Mouse (Mus musculus): ENCODE results near the gene Ccdc173.
"Not testable (repeated sequence)": the region's sequence is repeated elsewhere in the genome, so short reads cannot be mapped to it uniquely, and the experiment has no call there.

The Ccdc173 gene

DNA sequence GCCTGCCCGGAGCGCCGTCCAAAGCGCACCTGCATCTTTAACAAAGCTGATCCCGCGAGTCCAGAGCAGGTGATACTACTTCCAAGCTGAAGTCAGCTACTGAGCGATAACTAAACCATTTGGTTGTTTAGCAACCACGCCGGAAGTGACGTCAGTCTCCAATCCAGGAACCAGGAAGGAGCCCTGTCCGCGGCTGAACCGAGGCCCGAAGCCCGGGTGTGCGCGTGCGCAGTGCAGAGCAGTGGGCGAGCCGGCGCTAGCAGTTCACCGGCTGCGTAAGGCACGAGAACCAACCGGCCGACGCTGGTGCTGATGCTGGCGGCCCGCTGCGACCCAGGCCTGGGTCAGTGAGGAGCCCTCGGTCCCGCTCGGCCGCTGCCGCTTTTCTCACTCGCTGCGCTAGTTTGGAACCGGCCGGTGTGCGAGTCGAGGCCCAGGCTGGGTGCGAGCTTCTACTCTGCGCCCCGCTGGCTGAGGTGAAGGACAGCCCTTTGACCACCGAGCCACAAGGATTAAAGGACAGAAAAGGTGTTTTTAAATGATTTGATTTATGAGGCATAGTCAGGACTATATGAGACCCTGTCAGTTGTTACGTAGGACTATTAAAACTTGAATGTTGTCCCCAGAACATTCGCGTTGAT, at the start of gene Ccdc173, which contains the start of gene Phospho2:
Gene Ccdc173, minus strand, starts transcription at position 147 of the 641 bp plus-strand sequence.
Gene Phospho2, plus strand, starts transcription at position 195 of the 641 bp plus-strand sequence.
- peak; percentile 97 for ATAC-seq (ENCODE audit: low TSS enrichment)

DNA sequence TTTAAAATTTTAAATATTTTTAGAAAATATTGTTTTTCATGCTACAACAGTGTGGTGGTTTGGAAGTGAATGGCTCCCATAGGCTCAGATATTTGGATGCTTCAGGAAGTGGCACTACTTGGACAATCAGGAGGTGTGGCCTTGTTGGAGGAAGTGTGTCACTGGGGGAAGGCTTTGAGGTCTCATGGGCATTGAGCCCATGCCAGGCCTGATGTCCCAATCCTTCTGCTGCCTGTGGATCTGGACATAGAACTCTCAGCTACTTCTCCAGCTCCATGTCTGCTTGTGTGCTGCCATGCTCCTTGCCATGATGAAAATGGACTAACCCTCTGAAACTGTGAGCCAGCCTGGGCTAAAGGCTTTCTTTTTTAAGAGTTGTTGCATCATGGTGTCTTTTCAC, 49.3 kb upstream of the Ccdc173 start:
- ATAC-seq (ENCODE audit: low TSS enrichment): no peak

DNA sequence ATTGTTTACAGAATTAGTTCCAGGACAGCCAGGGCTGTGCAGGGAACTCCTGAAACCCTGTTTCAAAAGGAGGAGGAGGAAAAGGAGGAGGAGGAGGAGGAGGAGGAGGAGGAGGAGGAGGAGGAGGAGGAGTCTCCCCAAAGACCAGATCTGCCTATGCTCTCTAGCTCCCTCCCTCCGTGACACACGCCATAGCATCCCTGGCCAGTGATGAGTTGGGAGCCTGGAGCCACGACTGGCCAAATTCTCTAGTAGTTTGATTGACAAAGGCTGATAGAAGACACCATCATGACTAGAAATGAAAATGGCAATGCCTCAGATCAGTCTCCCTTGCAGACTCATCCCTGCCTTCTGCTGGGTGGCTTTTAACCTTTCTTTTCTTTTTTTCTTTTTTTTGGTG, 48.6 kb upstream of the Ccdc173 start:
- ATAC-seq (ENCODE audit: low TSS enrichment): no peak

DNA sequence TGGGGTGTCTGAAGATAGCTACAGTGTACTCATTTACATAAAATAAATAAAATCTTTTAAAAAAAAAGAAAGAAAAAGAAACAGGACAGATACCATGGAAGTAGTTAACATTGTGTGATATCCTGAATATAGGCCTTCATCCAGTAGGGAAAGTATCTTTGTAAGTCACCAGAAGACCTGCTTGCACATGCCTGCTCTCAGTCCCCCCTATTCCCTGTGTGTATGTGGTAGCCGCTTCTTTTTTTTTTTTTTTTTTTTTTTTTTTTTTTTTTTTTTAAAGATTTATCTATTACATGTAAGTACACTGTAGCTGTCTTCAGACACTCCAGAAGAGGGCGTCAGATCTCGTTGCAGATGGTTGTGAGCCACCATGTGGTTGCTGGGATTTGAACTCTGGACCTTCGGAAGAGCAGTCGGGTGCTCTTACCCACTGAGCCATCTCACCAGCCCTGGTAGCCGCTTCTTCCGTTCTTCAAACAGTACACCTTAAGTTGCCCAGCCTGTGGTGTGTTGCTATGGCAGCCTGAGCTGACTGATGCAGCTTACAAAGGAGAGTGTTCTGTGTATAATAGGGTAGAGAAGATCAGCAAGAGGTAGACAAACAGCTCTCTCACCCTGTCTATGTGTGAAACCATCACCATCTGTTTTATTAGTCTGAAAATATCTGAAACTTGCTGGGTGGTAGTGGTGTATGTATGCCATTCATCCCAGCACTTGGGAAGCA, 48.0 kb upstream of the Ccdc173 start:
- no peak for ATAC-seq (ENCODE audit: low TSS enrichment)

DNA sequence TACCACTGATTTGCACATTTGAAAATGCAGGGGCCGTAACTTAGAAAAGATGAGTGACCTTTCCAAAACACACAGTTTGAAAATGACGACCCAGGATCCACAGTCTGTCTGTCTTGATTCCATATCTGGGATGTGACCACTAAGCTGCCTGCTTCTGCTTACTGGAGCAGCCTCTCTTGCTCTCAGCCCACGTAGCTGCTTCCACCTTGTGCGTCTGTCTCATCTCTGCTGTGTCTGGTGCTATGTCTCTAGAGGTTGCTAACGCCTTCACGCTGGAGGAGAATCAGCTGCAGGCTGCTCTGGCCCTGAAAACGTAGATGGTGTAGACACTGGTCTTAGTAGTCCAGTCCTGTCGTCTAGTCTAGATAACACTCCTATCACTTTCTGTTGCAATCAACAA, 40.7 kb upstream of the Ccdc173 start:
- peak; percentile 78; the same call in 1 of the 2 replicates for ATAC-seq (ENCODE audit: low TSS enrichment)

DNA sequence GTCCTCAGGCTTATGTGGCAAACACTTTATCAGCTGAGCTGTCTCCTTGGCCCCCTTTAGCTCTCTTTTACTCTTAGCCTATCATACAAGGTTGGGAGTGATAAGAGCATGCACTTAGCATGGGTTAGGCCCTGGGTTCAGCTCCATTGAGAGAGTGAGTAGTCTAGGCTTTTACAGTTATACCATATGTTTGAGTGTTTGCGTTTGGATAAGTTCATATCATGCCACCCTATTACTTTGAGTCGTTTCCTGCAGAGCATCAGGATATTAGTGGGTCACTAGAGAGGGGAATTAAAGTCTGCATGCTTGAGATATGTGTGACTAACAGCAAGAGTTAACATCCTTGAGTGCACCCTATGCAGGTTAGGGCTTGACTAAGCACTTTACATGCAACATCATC, 40.3 kb upstream of the Ccdc173 start:
- ATAC-seq (ENCODE audit: low TSS enrichment): no peak

DNA sequence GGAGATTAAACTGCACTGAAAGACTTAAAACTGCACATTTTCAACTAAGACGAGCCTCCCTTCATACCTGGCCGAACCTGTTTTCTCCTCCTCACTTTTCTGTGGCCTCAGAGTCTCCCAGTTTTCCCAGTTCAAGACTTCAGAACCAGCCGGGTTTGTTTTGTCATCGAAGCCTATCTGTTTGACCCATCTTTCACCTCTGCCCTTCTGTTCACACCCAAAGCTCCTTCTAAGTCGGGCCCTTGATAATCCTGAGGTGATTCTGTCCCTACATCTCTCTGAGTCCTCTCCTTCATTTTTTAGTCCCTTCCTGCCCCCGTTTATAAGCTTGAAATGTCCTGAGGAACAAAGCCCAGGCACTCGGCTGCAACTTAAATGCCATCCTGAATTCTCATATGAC, 38.7 kb upstream of the Ccdc173 start:
- ATAC-seq (ENCODE audit: low TSS enrichment): no peak

DNA sequence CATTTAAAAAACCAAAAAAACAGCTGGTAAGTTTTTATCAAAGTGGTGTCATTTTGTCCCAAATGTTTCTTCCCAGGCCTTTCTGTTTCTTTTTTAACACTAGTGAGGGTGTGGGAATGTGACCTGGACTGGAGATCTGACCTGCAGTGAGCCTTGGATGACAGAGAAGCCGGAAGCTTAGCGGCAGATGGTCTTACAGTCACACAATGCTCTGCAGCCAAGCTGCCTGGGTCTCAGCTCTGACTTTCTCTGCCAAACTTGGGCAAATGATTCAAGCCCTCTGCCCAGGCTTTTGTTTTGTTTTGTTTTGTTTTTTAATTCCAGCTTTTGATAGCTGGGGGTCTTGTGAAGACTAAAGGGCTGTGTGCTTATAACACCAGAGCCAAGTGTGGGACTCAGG, 37.0 kb upstream of the Ccdc173 start:
- no peak for ATAC-seq (ENCODE audit: low TSS enrichment)

DNA sequence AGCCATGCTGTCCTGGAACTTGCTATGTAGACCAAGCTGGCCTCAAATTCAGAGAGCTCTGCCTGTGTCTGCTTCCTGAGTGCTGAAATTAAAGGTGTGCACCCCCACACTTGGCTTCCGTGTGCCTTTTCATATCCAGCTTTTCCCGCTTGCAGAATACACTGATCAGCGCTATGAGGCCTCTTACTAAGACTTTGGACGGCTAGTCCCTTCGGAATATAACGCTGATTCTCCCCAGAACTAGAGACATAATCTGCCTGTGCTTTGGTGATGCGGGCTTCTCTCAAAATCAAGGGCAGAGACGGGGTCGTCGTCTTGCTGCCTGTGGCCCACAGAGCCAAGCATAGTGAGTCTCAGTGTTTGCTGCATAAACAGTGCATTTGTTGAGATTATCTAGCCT, 36.5 kb upstream of the Ccdc173 start:
- ATAC-seq (ENCODE audit: low TSS enrichment): no peak

DNA sequence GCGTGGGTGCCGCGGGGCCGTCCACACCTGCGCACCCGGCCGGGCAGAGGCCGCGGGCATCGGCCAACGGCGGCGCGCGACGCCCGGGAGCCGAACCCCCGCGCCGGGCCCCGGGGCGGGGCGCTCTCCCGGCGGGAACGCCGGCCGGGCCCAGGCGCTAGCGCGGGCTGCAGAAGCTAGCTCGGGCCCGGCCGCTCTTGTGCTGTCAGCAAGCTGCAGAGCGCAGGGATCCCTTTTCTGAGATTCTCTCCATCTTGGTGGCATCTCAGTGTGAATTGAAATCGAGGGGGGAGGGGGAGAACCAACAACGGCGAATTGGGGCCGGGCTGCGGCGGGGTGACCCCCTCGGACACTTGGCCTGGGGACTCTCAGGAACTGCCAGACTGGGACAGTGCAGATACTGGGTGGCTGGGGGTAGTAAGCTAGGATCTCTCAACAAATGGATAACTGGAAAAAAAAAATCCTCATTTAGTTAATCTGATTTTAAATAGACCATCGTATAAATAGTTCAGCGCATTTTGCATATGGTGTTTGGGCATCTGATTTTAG, 33.8 kb upstream of the Ccdc173 start:
- ATAC-seq (ENCODE audit: low TSS enrichment): peak; percentile 68

DNA sequence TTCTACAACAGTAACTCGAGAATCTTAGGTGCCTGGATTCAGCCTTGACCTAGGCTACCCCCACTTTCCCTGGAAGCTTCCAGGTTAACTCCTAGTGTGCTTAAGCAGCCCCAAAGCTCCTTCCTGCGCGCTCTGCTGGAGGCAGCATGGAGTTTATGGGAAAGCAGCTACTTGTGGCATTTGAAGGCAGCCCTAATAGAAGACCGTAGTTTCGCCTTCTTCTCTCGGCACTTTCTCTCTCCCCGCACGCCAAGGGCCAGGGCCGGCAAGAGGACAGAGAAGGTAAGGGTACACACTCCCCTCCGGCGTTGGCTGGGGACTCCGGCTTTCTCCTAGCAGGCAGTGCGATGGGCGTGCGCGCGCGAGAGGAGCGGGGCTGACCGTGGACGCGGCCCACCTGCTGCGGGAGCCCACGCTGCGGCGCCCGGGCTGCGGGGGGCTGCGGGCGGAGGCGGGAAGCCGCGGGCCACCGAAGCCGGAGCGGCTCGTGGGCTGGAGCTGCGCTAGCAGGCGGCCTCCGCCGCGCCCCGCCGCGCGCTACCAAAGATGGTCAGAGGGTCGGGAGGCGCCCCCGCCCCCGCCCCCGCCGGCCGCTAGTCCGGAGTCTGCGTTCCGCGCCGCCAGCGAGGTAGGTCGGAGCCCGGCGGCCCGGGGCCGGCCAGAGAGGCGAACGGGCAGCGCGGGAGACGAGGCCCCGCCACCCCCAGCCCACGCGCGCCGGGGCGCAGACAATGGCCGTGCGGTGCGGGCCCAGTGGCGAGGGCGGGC, 33.2 kb upstream of the Ccdc173 start:
- peak; percentile 64 for ATAC-seq (ENCODE audit: low TSS enrichment)

DNA sequence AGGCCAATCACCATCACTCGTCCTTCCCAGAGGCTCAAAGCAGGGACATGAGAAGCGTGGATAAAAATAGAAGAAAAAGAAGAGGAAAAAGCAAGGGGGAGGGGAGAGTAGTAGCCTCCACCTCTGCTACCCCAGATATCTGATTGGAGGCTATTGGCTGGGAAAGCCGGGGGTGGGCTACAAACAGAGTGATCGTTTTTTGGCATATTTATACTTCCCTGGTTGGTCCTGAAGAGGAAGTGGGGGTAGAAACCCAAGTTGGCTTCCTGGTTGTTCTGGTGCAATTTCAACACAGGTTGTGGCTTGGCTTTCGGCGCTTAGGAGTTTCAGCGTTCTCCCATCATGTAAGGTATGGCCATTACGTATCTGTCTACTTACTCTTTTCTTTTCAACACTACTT, 32.3 kb upstream of the Ccdc173 start, which contains the start of gene Klhl23:
Gene Klhl23, plus strand, starts transcription at position 234 of the 400 bp plus-strand sequence.
- no peak for ATAC-seq (ENCODE audit: low TSS enrichment)

DNA sequence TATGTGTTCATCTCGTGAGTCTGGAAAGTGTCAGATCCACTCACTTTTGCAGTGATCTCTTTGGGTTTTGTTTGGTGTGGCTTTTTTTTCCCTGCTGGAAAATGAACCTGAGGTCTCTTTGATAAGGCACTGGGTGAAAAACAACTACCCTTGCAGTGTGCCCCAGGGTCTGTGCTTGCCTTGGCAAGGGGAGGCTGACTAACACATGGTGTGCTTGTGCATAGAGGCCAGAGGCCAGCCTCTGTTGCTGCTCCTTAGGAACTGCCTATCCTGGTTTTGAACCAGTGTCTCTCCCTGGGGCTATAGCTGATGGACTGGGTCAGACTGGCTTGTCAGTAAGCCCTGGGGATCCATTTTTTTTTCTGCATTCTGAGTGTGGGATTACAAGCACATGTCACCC, 30.8 kb upstream of the Ccdc173 start:
- ATAC-seq (ENCODE audit: low TSS enrichment): no peak

DNA sequence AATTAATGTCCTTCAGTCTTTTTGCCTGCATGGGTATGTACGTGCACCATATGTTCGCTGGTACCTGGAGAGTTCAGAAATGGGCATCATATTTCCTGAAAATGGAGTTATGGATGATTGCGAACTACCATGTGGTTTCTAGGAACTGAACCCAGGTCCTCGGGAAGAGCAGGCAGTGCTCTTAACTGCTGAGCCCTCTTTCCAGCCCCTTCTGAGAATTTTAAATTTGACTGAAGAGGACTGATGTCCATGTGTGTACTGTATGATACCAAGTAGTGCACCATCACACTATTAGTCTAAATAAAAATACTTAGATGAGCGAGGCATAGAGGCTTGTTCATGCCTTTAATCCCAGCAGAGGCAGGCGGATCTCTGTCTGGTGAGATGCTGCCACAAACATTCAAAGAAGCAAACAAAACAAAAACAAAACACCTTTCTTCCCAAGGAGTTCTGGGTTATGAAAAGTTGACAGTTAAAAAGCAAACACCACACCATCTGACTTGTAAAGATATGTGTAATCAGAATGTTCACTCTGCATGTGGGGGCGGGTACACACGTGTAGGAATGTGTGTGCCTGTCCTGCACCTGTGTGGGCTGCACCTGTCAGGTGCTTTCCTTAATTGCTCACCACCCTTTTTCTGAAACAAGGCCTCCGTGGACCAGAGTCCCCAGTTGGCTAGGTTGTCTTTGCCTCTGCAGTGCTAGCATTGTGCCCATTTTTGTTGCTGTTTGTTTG, 29.1 kb upstream of the Ccdc173 start:
- ATAC-seq (ENCODE audit: low TSS enrichment): no peak

DNA sequence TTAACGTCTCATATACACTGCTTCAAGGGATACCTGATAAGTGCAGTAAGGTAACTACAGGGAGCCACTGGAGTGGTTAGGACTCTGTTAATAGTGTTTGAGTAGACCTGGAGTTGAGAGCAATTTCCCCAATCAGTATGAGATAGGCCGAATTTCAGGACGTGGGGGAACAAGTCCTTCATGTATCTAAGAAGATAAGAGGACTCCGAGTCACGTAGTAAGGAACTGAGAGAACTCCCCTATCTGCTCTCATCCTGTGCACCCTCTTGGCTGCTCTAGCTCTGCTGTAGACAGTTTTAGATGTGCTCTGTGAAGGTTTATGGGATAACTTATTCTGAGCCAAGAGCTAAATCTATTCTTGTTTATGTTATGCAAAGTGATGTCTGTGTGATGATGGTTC, 27.2 kb upstream of the Ccdc173 start:
- peak; percentile 84 for ATAC-seq (ENCODE audit: low TSS enrichment)

DNA sequence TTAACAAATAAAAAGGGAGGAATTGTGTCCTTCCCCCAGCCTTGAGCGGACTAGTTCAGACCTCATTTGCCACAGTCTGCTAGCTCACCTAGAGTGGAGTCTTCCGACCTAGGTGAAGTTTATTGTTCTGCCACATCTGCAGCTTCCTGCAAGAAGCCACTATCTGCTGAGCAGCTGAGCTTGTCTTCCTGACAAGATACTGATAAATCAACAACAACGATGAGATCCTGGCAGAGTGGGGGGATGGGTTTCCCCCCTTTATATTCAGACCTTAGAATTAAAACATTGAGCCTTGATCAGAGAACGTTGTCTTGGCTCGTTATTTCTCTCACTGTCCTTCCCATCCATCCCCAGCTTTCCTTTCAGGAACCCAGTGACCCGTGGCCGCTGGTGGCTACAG, 22.0 kb upstream of the Ccdc173 start:
- ATAC-seq (ENCODE audit: low TSS enrichment): not testable (repeated sequence)

DNA sequence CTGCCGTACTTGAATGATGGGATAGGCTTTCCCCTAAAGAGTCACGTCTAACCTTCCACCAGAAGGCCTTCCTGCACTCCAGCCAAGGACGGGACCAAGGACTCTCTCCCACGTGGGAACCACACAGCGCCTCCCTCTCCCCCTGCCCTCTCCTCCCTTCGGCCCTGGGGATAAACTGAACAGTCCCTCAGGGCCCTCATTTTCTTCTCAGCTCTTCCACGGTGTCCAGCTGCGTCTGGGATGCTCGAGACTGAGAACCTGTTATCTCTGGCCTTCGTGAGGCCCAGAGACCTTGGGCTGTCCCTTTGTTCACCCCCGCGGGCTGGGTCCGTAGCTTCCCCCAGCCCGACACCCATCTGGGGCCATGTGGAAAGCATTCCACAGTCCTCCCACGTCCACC, 20.8 kb upstream of the Ccdc173 start:
- no peak for ATAC-seq (ENCODE audit: low TSS enrichment)

DNA sequence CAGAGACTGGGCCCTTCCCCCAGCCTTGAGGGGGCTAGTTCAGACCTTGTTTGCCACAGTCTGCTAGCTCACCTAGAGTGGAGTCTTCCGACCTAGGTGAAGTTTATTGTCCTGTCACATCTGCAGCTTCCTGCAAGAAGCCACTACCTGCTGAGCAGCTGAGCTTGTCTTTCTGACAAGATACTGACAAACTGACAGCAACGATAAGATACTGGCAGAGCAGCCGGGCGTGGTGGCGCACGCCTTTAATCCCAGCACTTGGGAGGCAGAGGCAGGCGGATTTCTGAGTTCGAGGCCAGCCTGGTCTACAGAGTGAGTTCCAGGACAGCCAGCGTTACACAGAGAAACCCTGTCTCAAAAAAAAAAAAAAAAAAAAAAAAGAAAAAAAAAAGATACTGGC, 15.3 kb upstream of the Ccdc173 start:
- not testable (repeated sequence) for ATAC-seq (ENCODE audit: low TSS enrichment)

DNA sequence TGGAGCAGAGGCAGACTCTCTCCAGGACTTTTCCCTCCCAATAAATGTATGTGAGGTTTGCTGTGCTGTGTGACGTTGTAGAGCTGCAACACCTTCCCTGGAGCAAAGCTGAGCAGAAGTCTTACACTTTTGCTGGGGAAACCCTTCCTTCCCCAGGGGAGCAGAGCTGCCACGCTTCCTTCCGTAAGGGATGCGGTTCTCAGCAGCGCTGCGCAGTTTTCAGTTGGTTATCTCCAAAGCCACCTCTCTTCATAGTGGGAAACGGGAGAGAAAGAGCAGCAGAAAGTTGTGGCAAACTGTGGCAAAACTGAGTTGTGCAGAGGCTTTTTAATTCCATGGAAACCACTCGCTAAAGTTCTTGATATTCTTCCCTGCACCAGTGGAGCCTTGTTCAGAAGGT, 14.4 kb upstream of the Ccdc173 start:
- no peak for ATAC-seq (ENCODE audit: low TSS enrichment)

DNA sequence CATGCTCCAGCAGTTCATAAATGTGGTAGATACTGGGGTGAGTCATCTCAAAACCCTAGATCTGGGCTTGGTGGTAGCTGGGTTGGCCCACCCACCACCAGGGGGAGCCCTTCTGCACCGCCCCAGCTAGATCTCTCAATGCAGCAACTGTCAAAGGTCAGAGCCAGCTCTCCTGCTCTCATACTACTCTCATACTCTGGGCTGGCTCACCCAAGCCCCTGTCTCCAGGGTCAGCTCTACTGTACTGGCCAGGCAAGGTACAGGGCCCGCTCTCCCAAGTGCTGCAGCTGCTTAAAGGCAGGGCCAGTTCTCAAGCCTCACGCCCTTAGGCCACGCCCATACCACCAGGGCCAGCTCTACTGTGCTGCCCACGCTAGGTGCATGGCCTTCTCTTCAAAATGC, 13.5 kb upstream of the Ccdc173 start:
- peak; percentile 62 for ATAC-seq (ENCODE audit: low TSS enrichment)

DNA sequence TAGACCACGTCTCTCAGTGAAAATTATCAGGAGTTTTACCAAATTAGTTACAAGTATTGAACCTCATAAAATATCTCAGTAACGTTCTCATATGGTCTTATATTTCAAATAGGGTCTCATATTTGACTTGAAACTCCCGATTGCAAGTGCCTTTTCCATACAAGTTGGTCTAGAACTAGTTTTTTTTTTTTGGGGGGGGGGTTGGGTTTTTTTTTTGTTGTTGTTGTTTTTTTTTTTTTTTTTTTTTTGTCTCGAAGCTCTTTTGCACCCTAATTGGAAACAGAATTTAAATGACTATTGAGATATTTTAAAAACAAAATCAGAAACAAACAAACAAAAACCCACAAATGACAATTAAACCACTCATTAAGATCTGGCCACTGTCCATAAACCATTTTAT, 1.3 kb upstream of the Ccdc173 start:
- ATAC-seq (ENCODE audit: low TSS enrichment): no peak

DNA sequence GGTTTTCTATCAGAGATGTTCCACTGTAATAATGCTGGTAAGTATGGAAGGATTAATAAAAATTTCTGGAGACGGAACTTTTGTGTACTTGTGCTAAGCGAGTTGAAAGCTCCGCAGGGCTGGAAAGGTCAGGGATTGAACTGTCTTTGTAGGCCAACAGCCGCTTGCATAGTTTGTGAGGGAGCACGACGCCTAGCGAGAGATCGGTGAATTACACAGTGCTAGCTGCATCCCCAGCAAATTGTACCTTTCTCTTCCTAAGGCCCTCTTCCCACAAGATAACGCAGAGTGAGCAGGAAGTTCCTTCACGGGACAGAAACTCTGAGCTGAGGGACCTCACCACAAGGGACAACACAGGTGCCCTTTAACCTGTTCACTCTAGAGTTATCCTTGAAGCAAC, 910 bp upstream of the Ccdc173 start:
- ATAC-seq (ENCODE audit: low TSS enrichment): peak; percentile 73

All from frontal cortex, adult (tissue).